Mouse (Mus musculus) frontal cortex, postnatal 14 days (tissue): ENCODE results near the gene Cox17.

Experiments
- DNase-seq, 2 experiments: peaks; one replicate each; pipeline ENCODE4 v3.0.0; 2022; ENCODE audit warnings: low spot score in 2 of 2

The Cox17 gene

DNA sequence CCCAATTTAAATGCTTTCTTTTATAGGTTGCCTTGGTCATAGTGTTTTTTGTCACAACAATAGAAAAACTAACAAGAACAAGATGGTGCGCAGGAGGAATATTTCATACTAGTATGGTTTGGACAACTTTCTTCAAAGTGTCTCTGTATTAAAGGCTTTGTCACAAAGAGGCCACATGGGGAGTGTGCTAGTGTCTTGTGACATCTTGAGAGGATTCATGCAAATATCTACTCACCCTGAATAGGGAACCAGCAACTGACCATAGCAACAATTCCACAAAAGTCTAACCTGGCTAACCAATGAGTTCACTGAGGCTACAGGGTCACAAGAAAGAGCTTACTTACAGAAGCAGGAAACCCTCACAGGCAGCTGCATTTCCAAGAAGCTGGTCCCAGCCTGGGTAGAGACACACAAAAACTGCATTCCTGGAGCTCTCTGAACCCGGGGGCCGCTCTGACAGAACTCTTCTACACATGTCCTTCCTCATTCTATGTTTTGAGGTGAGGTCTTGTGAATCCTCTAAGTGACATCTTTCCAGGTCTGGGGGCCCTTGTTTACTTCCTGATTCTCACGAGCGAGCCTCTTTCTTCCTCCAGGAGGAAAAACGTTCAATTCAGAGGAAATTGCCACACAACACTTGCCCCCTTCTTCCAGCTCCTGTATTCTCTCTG is 48.4 kb downstream of the Cox17 start:
- no peak for DNase-seq

GRCm38 (mm10) chr16:38396155-38396554 is 49.4 kb downstream of the Cox17 start:
- no peak for DNase-seq

DNA sequence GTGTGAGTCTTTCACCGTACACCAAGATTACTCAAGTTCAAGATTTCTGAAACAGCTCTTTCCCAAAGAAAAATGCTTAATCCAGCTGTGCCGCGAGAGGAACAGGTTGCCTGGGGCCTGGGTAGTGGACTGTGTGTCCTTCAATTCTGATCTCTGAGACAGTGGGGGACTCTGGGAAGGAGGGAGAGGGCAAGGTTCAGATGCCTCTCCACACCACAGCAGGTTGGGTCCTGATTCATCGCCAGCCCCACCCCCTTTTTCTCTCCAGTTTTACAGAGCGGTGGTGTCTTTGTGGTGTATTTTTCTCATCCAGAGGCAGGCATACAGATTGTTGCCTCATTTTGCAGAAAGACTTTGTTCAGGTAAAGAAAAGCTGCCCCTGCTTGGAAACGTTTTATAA is 51.5 kb downstream of the Cox17 start:
- DNase-seq, result no peak

GRCm38 (mm10) chr16:38399076-38399475 is 52.3 kb downstream of the Cox17 start:
- no peak for DNase-seq

- peak; percentile 38 for DNase-seq
Measured at GRCm38 (mm10) chr16:38399531-38400231, 52.9 kb downstream of the Cox17 start.

DNA sequence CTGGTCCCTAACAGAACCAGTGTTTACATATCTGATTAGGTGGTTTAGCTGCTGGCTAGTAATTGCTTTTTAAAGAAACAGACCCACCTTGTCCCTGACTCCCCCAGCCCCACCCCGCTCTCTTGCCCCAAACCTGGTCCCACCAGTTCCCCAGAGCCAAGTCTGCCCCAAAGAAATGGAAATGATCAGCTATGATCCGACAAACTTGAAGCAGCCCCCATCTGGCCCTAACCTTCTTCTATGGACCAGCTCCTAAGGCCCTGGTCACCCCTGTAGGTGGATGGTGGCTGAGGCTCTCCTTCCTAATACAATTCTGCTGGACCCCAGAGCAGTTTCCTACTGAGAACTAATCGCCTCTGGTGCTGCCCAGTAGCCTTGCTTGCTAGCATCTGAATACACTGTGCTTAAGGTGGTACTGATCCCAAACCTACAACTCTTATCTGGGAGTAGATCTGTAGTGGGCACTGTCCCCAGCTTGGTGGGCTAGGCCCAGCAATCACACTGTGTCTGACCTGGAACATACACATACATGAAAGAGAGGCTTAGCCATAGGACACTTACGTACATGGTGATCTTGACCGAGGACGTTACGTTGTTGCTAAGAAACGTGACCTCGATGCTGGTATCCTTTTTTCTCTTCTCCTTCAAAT is 53.6 kb downstream of the Cox17 start:
- no peak for DNase-seq

- no peak for DNase-seq
Measured at GRCm38 (mm10) chr16:38401468-38401867, 54.7 kb downstream of the Cox17 start.
